Mouse (Mus musculus) mouse embryonic stem cell (cell line): ENCODE measurements at regions not wholly inside any gene's neighbourhood (a gene's known extent, or its start where the extent isn't known, plus 50 kb on each side); places are given as distances from the start of the nearest gene placed in this dataset.

Source experiments
- in situ Hi-C, 2 experiments: fragments of 300-500 bp; cut with MboI; formaldehyde crosslinking; loops; 1 replicate in 1 of 2; 3 replicates in 1 of 2; pipeline ENCODE4 v1.14.3; 2019 to 2020; ENCODE audit warnings: low sequenced_read_pairs in 2 of 2, low pct_unique_long_range_greater_than_20kb in 1 of 2, mixed read lengths in 1 of 2; ENCODE audit not compliant: unreplicated experiment in 1 of 2

- in situ Hi-C loops = no loop called here
These were observed 380.7 kb upstream of the Chrm3 start for GRCm38 (mm10) chr13:10741391-10741790.

- in situ Hi-C loops = no loop called here
These were observed 365.1 kb upstream of the Chrm3 start for GRCm38 (mm10) chr13:10725745-10726171.

GRCm38 (mm10) chr13:10725335-10725734 lies 364.7 kb upstream of the Chrm3 start:
- in situ Hi-C loops = no loop called here

- in situ Hi-C loops = no loop called here
These were observed 360.0 kb upstream of the Chrm3 start for GRCm38 (mm10) chr13:10720639-10721038.

GRCm38 (mm10) chr13:10711451-10711850 lies 350.8 kb upstream of the Chrm3 start:
- in situ Hi-C loops = no loop called here

- in situ Hi-C loops = no loop called here
These were observed 350.3 kb upstream of the Chrm3 start for GRCm38 (mm10) chr13:10710909-10711308.

GRCm38 (mm10) chr13:10697146-10697545 lies 336.5 kb upstream of the Chrm3 start:
- in situ Hi-C loops = no loop called here

- in situ Hi-C loops = no loop called here
These were observed 335.7 kb upstream of the Chrm3 start for GRCm38 (mm10) chr13:10696181-10696977.

- in situ Hi-C loops = no loop called here
These were observed 330.7 kb upstream of the Chrm3 start for GRCm38 (mm10) chr13:10691307-10691706.

GRCm38 (mm10) chr13:10687379-10687778 lies 326.7 kb upstream of the Chrm3 start:
- in situ Hi-C loops = no loop called here

GRCm38 (mm10) chr13:10654086-10654422 lies 293.4 kb upstream of the Chrm3 start:
- in situ Hi-C loops = no loop called here

- in situ Hi-C loops = no loop called here
These were observed 292.9 kb upstream of the Chrm3 start for GRCm38 (mm10) chr13:10653376-10654085.

GRCm38 (mm10) chr13:10636859-10637258 lies 276.2 kb upstream of the Chrm3 start:
- in situ Hi-C loops = no loop called here

- in situ Hi-C loops = no loop called here
These were observed 269.8 kb upstream of the Chrm3 start for GRCm38 (mm10) chr13:10630467-10630866.

GRCm38 (mm10) chr13:10619661-10620060 lies 259.0 kb upstream of the Chrm3 start:
- in situ Hi-C loops = no loop called here

- in situ Hi-C loops = no loop called here
These were observed 257.8 kb upstream of the Chrm3 start for GRCm38 (mm10) chr13:10618421-10618954.

GRCm38 (mm10) chr13:10574951-10575350 lies 214.3 kb upstream of the Chrm3 start:
- in situ Hi-C loops = no loop called here

- in situ Hi-C loops = no loop called here
These were observed 206.2 kb upstream of the Chrm3 start for GRCm38 (mm10) chr13:10566825-10567224.

- in situ Hi-C loops = no loop called here
These were observed 196.9 kb upstream of the Chrm3 start for GRCm38 (mm10) chr13:10557559-10557958.

GRCm38 (mm10) chr13:10554595-10554994 lies 193.9 kb upstream of the Chrm3 start:
- in situ Hi-C loops = no loop called here
